Mouse (Mus musculus) inflammation-experienced regulatory T-cells (primary cell): Measurements from ENCODE around the gene Trib3. TPM values are rescaled to one million over a fixed set of nuclear protein-coding genes. Genes with fewer than 3 reads are reported as not detected.

Experiments used
- polyA plus RNA-seq, 2 experiments: library from polyadenylated mRNA; unstranded; fragments of 100-300 nt; shearing (Covaris generic); gene quantifications; one replicate each; pipeline ENCODE4 v1.2.1; 2017

Gene Trib3
- 1 to 10 TPM; 2.4 to 2.8 TPM for polyA plus RNA-seq

DNA sequence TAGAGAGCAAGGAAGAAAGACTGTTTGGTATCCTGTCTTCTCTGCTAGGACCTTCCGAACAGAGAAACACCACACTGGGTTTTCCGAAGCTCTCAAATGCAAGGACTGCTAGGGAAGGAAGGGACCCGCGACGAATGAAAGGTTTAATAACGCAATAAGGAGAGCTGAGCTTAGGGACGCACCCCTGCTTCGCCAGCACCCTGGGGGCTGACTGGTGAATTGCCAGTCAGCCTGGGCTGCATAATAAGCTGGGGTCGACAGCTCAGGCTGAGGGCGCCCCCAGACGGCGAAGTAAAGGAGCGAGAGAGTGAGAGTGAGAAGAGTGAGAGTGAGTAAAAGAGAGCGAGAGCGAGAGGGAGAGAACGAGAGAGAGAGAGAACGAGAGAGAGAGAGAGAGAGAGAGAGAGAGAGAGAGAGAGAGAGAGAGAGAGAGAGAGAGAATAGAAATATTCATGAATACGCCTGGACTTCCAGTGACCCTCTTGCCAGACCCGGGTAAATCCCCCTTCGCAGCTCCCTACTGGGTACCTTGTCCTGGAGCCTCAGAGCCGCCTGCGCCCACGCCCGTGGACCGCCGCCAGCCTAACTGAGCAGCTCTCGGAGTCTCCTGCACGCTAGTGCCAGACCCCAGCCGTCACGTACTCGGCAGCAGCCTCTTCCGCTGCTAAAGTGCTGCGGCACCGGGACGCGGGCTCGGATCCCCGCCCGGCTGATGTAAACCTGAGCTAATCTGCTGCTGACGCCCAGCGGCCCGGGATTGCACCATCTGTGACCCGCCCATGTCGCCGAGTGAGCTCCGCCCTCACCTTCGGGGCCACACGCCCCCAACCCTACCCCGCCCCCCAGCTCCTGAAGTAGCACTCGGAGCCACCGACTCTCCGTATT lies at the start of gene Trib3:
Gene Trib3 (minus strand): TSS at position 704 of the 885 bp plus-strand sequence.

DNA sequence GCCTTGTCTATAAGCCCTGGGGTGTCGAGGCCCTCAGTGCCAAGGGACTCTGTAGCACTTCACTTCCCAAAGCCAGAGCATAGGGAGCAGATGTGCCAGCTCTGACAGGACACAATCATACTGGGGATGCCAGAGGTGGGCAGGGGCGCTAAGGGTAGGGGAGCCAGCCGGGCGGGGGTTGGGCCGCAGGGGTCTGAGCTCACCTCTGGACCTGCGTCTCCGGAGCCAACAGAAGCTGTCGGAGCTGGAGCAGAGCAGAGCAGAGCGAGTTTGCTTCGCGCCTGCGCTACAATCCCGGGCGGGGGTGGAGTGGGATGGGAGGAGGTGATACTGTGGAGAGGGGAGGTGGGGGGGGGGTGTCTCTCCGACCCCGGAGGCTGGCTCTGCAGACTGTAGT lies 32.5 kb upstream of the Trib3 start, which contains the start of gene Nrsn2:
Gene Nrsn2 (minus strand): TSS at position 294 of the 397 bp plus-strand sequence.

GRCm38 (mm10) chr2:152332101-152332825 lies 11.6 kb downstream of the Trib3 start, which contains the start of gene Rbck1:
Gene Rbck1 (minus strand): TSS chr2:152332653.

DNA sequence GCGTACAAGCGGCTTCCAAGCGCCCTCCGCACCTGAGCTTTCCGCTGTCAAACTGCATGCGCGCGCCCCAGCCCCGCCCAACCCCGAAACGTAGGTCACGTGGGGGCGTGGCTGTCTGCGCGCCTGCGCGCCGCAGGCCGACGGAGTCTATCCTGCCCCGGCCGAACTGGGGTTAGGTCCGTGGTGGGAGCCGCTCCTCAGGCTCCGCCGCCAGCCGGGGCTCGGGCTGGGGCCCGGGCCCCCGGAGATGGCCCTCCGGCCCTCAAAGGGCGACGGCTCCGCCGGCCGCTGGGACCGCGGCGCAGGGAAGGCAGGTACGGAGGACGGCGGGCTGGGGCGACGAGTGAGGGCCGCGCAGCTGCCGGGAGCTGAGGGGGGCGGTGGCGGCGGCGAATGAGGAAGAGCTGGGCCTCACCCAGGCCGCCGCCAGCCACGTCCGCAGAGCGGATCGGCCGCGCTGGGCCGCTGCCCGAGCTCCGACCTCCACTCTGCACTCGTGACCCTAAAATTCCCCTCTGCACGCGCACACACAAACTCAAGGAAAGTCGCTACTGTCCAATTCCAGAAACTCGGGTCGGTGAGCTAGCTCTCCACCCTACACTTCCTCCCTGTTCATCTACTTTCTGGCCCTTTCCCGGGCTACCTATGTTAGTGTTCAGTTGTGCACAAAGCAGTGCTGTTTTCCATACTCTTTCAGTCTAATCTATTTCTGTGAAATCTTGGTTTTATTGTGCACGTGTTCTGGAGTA lies 49.9 kb downstream of the Trib3 start, which contains the start of gene Tbc1d20:
Gene Tbc1d20 (plus strand): TSS at position 102 of the 749 bp plus-strand sequence.

Other genes with a start within 250 kb of the Trib3 start
- gene Srxn1, start 238.5 kb downstream of the Trib3 start, polyA plus RNA-seq, result 1 to 10 TPM; 4.2 to 5.5 TPM
- not detected for gene Tcf15, start 200.5 kb downstream of the Trib3 start, polyA plus RNA-seq
- gene Csnk2a1, start 117.2 kb downstream of the Trib3 start, polyA plus RNA-seq, result 10 to 100 TPM; 33.2 to 35.6 TPM
- 10 to 100 TPM; 57.5 to 70.2 TPM for gene Tbc1d20, start 50.2 kb downstream of the Trib3 start, polyA plus RNA-seq
- gene Rbck1, start 11.4 kb downstream of the Trib3 start, polyA plus RNA-seq, result 100 to 1,000 TPM; 268 to 303 TPM
- 1 to 10 TPM in 1 of 2 experiments, not detected in 1; 1.7 TPM for gene Nrsn2, start 32.6 kb upstream of the Trib3 start, polyA plus RNA-seq
- gene Sox12, start 54.0 kb upstream of the Trib3 start, polyA plus RNA-seq, result 1 to 10 TPM in 1 of 2 experiments, under 1 TPM in 1; 0.96 to 1.0 TPM
- 1 to 10 TPM; 3.2 to 5.2 TPM for gene Zcchc3, start 71.0 kb upstream of the Trib3 start, polyA plus RNA-seq
- under 1 TPM in 1 of 2 experiments, not detected in 1; 0.32 TPM for gene 6820408C15Rik, start 71.6 kb upstream of the Trib3 start, polyA plus RNA-seq
- gene Defb23, start 120.6 kb upstream of the Trib3 start, polyA plus RNA-seq, result not detected
- gene Defb20, start 133.0 kb upstream of the Trib3 start, polyA plus RNA-seq, result not detected
- under 1 TPM in 1 of 2 experiments, not detected in 1; 0.93 TPM for gene Defb22, start 146.1 kb upstream of the Trib3 start, polyA plus RNA-seq
- not detected for gene Defb26, start 167.7 kb upstream of the Trib3 start, polyA plus RNA-seq
- not detected for gene Defb28, start 174.2 kb upstream of the Trib3 start, polyA plus RNA-seq
- gene Defb29, start 196.1 kb upstream of the Trib3 start, polyA plus RNA-seq, result not detected
- not detected for gene Gm17416, start 225.3 kb upstream of the Trib3 start, polyA plus RNA-seq
- not detected for gene Defb21, start 228.7 kb upstream of the Trib3 start, polyA plus RNA-seq
- gene Defb19, start 236.3 kb upstream of the Trib3 start, polyA plus RNA-seq, result 1 to 10 TPM in 1 of 2 experiments, not detected in 1; 1.0 TPM